In the genomic region with DNA sequence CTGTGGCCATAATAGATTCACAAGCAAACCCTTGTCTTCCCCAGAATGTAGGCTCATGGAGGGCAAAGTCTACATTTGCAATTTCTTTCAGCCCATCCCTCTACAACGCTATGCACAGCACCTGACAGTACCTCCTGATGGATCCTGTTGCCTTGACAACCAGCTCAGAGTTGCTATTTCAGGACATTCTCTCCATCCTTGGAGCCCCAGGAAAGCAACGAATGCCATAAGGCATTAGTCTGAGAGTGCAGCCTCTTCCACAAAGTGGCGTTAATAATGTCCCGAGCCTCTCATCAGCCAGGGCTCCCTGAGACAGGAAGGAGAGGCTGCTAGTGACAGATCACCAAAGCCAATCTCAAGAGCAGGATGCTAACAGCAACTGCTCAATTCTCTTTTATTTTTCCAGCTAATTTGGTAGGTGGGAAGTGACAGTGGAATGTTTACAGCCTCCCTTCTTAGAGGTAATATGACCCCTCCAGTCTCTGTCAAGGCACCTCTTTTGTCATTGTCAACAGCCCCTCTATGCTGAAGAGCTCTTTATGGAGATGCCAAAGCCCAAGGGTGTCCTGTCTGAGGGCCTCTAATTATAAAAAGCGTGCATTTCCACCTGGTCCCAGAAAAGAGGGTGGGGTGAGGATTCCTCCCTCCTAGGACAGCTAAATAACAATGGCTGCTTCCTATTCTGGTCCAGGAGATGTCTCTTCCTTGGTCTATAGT, we compare ENCODE assay signal across 12 mouse cellular contexts.
A peak's percentile ranks its signal among the peaks of the same experiment; 100 is the strongest.
DNase-seq lines count a peak whose midpoint lies in the region; ATAC-seq and TF ChIP-seq lines count a peak whose summit lies in the region.
"Had no signal": no experiment of that assay in that cellular context is flagged by ENCODE, and none has a peak within 500 bp of the region (broad histone marks: within the 10 kb centered on the region; RNA-seq: fewer than 3 reads in every experiment).

No protein-coding gene starts in this region.

- peak; percentile 90 for ATAC-seq in forebrain, postnatal 0 days
- ATAC-seq in intestine, embryonic 16.5 days: no peak
- ATAC-seq: inflammation-experienced regulatory T-cells, adult 6 months had no signal

- no peak overlapping the region for H3K9ac ChIP-seq in forebrain, postnatal 0 days
- no peak overlapping the region for H3K9ac ChIP-seq in intestine, embryonic 16.5 days (ENCODE audit: low read depth, low read length)
- H3K9ac ChIP-seq: embryonic facial prominence, embryonic 15.5 days had no signal

- peak overlapping the region; percentile 74 for H3K27ac ChIP-seq in forebrain, postnatal 0 days (ENCODE audit: low read depth, low read length)
- no peak overlapping the region for H3K27ac ChIP-seq in intestine, embryonic 16.5 days (ENCODE audit: low read length)
- H3K27ac ChIP-seq: embryonic facial prominence, embryonic 15.5 days had no signal

- H3K27me3 ChIP-seq in forebrain, postnatal 0 days (ENCODE audit: insufficient read depth, low read length): no peaks in the 10 kb centered on the region
- no peaks in the 10 kb centered on the region for H3K27me3 ChIP-seq in intestine, embryonic 16.5 days (replicated peaks; ENCODE audit: control insufficient read depth, insufficient read depth, low read length)
- H3K27me3 ChIP-seq: embryonic facial prominence, embryonic 15.5 days had no signal

- DNase-seq in embryo, embryonic 10 days (ENCODE audit: low spot score): peak; percentile 7
- no peak for DNase-seq in embryo, embryonic 10.5 days (ENCODE audit: low spot score)
- DNase-seq in brain, embryonic 18.5 days (ENCODE audit: low read depth, low spot score): peak; percentile 67
- DNase-seq in forebrain, postnatal 0 days: peak; percentile 71
- peak; percentile 12 to 17 for DNase-seq in left cerebral cortex, postnatal 36 days (ENCODE audit: low spot score in 2 of 2)
- DNase-seq in urinary bladder, postnatal 10 days (ENCODE audit: low spot score): no peak
- DNase-seq in heart, postnatal 10 days: no peak
- DNase-seq: adrenal gland, postnatal 36 days; lung, postnatal 10 days had no signal

- H3K36me3 ChIP-seq in forebrain, postnatal 0 days (ENCODE audit: insufficient read depth): no peaks in the 10 kb centered on the region
- no peaks in the 10 kb centered on the region for H3K36me3 ChIP-seq in intestine, embryonic 16.5 days (ENCODE audit: control insufficient read depth, insufficient read depth, low read length)
- H3K36me3 ChIP-seq: embryonic facial prominence, embryonic 15.5 days had no signal

- H3K9me3 ChIP-seq in forebrain, postnatal 0 days (ENCODE audit: low read length): no peaks in the 10 kb centered on the region
- no peaks in the 10 kb centered on the region for H3K9me3 ChIP-seq in intestine, embryonic 16.5 days (ENCODE audit: control insufficient read depth, low read length)
- H3K9me3 ChIP-seq: embryonic facial prominence, embryonic 15.5 days had no signal

- no peak overlapping the region for H3K4me3 ChIP-seq in forebrain, postnatal 0 days (ENCODE audit: low read depth, low read length)
- H3K4me3 ChIP-seq in intestine, embryonic 16.5 days (ENCODE audit: low read length): no peak overlapping the region
- H3K4me3 ChIP-seq: embryonic facial prominence, embryonic 15.5 days had no signal

- H3K4me2 ChIP-seq in forebrain, postnatal 0 days (ENCODE audit: low read depth): no peak overlapping the region
- H3K4me2 ChIP-seq in intestine, embryonic 16.5 days (ENCODE audit: low read depth, low read length): no peak overlapping the region
- H3K4me2 ChIP-seq: embryonic facial prominence, embryonic 15.5 days had no signal

- no peak for TF ChIP-seq CTCF in forebrain, postnatal 0 days (IDR thresholded peaks at IDR 0.05; ENCODE audit: low read depth)

- 28% methylated on average over 5 of the region's 5 CpGs for WGBS in forebrain, postnatal 0 days
- WGBS in intestine, embryonic 16.5 days: 33% methylated on average over 5 of the region's 5 CpGs

- H3K4me1 ChIP-seq in forebrain, postnatal 0 days (ENCODE audit: insufficient read depth): peaks cover 10% of the 10 kb centered on the region; the same call in 1 of the 2 replicates
- no peaks in the 10 kb centered on the region for H3K4me1 ChIP-seq in intestine, embryonic 16.5 days (ENCODE audit: control insufficient read depth, insufficient read depth, low read length)
- H3K4me1 ChIP-seq: embryonic facial prominence, embryonic 15.5 days had no signal

- intact Hi-C loops in left cerebral cortex, postnatal 36 days (cut with DNase I): no loop called here
- intact Hi-C loops in heart, postnatal 10 days (cut with DNase I): no loop called here

Comparison
In these comparisons a context has a peak if more than half of its experiments do, and no peak if none do; other contexts are left out.
1. DNase-seq: peak in embryo, embryonic 10 days (single experiment), brain, embryonic 18.5 days (single experiment), forebrain, postnatal 0 days (single experiment) and left cerebral cortex, postnatal 36 days (2 of 2); none in embryo, embryonic 10.5 days (single experiment), urinary bladder, postnatal 10 days (single experiment) and heart, postnatal 10 days (0 of 2).